Mouse (Mus musculus): Measurements from ENCODE around the gene Clcn1. TPM values are rescaled to one million over a fixed set of nuclear protein-coding genes. Genes with fewer than 3 reads are reported as not detected.

Gene Clcn1
- total RNA-seq (2021), result 1 to 10 TPM in 1 of 2 experiments, under 1 TPM in 1; 0.81 to 5.7 TPM
- long read RNA-seq, experiment 1, result 0 reads
- long read RNA-seq, experiment 2, result 0 reads

- DNase-seq, result no peak
Observed at GRCm38 (mm10) chr6:42286448-42286847, at the start of gene Clcn1. TSS of gene Clcn1 (plus strand) at chr6:42286685.

- no peak for DNase-seq
Observed at GRCm38 (mm10) chr6:42237276-42237805, 49.1 kb upstream of the Clcn1 start.

- DNase-seq, result peak; percentile 42
Observed at GRCm38 (mm10) chr6:42241311-42242045, 45.0 kb upstream of the Clcn1 start.

- peak; percentile 89 for DNase-seq
Observed at GRCm38 (mm10) chr6:42245711-42246353, 40.7 kb upstream of the Clcn1 start, which contains the start of gene Gstk1. TSS of gene Gstk1 (plus strand) at chr6:42245935.

GRCm38 (mm10) chr6:42247173-42247572, 39.3 kb upstream of the Clcn1 start:
- DNase-seq, result no peak

GRCm38 (mm10) chr6:42247981-42248380, 38.5 kb upstream of the Clcn1 start:
- no peak for DNase-seq

- DNase-seq, result no peak
Observed at GRCm38 (mm10) chr6:42251791-42252190, 34.7 kb upstream of the Clcn1 start.

- no peak for DNase-seq
Observed at GRCm38 (mm10) chr6:42253103-42253502, 33.4 kb upstream of the Clcn1 start.

- peak; percentile 73 for DNase-seq
Observed at GRCm38 (mm10) chr6:42257303-42257863, 29.1 kb upstream of the Clcn1 start.

GRCm38 (mm10) chr6:42260430-42260829, 26.1 kb upstream of the Clcn1 start:
- no peak for DNase-seq

GRCm38 (mm10) chr6:42261524-42262170, 24.8 kb upstream of the Clcn1 start, which contains the start of gene Tmem139:
TSS of gene Tmem139 (plus strand) at chr6:42261970.
- DNase-seq, result no peak

- DNase-seq, result peak; percentile 99
Observed at GRCm38 (mm10) chr6:42264626-42265312, 21.7 kb upstream of the Clcn1 start, which contains the start of gene Casp2. TSS of gene Casp2 (plus strand) at chr6:42264985.

- no peak for DNase-seq
Observed at GRCm38 (mm10) chr6:42265391-42266330, 20.8 kb upstream of the Clcn1 start.

GRCm38 (mm10) chr6:42270817-42271216, 15.7 kb upstream of the Clcn1 start:
- no peak for DNase-seq

GRCm38 (mm10) chr6:42276151-42276550, 10.3 kb upstream of the Clcn1 start:
- DNase-seq, result no peak

- no peak for DNase-seq
Observed at GRCm38 (mm10) chr6:42282865-42283528, 3.5 kb upstream of the Clcn1 start.

- no peak for DNase-seq
Observed at GRCm38 (mm10) chr6:42287562-42287961, 1.1 kb downstream of the Clcn1 start.

GRCm38 (mm10) chr6:42293327-42293726, 6.8 kb downstream of the Clcn1 start:
- no peak for DNase-seq

GRCm38 (mm10) chr6:42295549-42296094, 9.1 kb downstream of the Clcn1 start:
- DNase-seq, result no peak

- DNase-seq, result no peak
Observed at GRCm38 (mm10) chr6:42299362-42299761, 12.9 kb downstream of the Clcn1 start.

All from adrenal gland, postnatal 10 days (tissue).